Mouse (Mus musculus): ENCODE data around the gene 1700069L16Rik.
A peak's percentile ranks its signal among the peaks of the same experiment; 100 is the strongest.

Gene 1700069L16Rik

GRCm38 (mm10) chr5:113734376-113734775 lies 9.8 kb upstream of the 1700069L16Rik start:
- no peak for DNase-seq (ENCODE audit: low spot score in 2 of 2)

- no peak for DNase-seq (ENCODE audit: low spot score in 2 of 2)
Measured at GRCm38 (mm10) chr5:113732182-113732581, 7.6 kb upstream of the 1700069L16Rik start.

GRCm38 (mm10) chr5:113731174-113731573 lies 6.6 kb upstream of the 1700069L16Rik start:
- no peak for DNase-seq (ENCODE audit: low spot score in 2 of 2)

DNA sequence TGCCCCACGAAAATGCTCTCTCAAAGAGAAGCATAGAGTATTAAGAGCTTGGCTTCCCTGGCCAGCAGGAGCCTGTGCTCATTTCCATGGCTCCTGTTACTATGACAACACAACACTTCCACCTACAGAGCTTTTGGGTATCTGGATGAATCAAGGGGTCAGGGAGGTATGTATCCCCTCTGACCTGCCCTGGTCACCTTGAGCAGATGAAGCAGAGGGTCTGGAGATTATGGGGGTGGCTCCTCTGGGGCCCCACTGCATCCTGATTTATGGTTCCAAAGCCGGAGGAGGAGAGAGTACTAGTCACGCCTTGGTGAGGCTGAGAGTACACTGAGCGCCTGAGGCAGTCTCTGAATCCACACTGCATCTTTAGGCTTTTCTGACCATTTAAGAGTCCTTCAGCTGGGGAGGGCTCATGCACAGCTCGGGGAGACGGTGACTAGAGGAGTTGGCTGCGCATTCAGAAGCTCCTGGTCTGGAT lies 6.1 kb upstream of the 1700069L16Rik start:
- no peak for DNase-seq (ENCODE audit: low spot score in 2 of 2)

DNA sequence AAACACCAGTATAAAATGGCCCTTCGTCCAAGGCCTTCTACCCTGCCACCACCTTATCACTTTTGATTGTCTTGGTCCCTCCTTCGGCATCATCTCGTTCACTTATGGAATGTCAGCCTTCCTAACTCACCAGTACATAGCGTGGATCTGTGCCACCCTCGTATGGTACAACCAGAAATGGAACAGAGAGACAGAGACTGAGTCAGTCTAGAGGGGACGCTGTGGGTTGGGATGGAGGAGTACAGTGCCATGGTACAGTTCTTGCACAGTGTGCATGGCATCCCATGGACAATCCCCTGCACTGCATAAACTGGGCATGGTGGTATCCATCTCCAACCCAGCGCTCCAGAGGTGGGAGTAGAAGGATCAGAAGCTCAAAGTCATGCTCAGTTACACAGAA lies 4.1 kb upstream of the 1700069L16Rik start:
- no peak for DNase-seq (ENCODE audit: low spot score in 2 of 2)

DNA sequence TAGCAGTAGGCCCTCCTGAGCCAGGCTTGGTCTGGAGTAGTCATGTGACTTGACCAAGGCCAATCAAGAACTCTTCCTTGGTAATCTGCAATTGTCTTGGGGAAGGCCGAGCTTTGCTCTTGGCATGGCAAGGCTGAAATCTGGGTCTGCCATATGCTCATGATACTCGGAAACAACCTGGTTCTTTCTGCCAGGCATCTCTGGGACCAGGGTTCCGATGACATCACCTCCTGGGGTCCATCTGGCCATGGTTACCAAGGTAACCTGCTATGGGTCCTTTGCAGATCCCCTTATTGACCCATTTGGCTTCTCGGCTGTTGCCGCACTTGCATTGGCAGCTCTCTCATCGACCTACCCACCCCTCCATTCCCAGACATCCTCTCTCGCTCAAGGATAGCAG lies 3.4 kb upstream of the 1700069L16Rik start:
- no peak for DNase-seq (ENCODE audit: low spot score in 2 of 2)

GRCm38 (mm10) chr5:113727238-113727637 lies 2.7 kb upstream of the 1700069L16Rik start:
- no peak for DNase-seq (ENCODE audit: low spot score in 2 of 2)

GRCm38 (mm10) chr5:113726618-113727017 lies 2.0 kb upstream of the 1700069L16Rik start:
- DNase-seq (ENCODE audit: low spot score in 2 of 2): no peak

DNA sequence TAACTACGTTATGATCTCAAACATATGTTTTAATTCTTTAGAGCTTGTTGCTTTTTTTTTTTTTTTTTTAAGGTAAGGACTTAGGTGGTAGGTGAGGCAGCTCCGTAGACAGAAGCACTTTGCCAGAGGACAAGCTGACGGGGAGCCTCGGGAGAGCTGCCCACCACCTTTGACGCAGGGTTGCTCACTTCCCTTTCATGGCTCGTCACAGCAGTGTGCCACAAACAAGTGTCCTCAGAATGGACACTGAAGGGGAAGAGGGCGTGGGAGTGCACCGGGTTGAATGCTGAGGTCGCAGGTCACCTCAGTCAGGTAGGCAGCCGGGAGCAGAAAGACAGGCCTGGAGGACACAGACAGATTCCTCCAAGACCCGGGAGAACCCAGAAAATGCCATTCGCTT lies 845 bp upstream of the 1700069L16Rik start:
- no peak for DNase-seq (ENCODE audit: low spot score in 2 of 2)

- no peak for DNase-seq (ENCODE audit: low spot score in 2 of 2)
Measured at GRCm38 (mm10) chr5:113723567-113724237, 870 bp downstream of the 1700069L16Rik start.

GRCm38 (mm10) chr5:113722224-113723013 lies 2.2 kb downstream of the 1700069L16Rik start:
- DNase-seq (ENCODE audit: low spot score in 2 of 2): no peak

- DNase-seq (ENCODE audit: low spot score in 2 of 2): no peak
Measured at GRCm38 (mm10) chr5:113719221-113719661, 5.3 kb downstream of the 1700069L16Rik start.

GRCm38 (mm10) chr5:113716581-113717388 lies 7.8 kb downstream of the 1700069L16Rik start:
- no peak for DNase-seq (ENCODE audit: low spot score in 2 of 2)

- DNase-seq (ENCODE audit: low spot score in 2 of 2): no peak
Measured at GRCm38 (mm10) chr5:113712861-113713260, 11.7 kb downstream of the 1700069L16Rik start.

DNA sequence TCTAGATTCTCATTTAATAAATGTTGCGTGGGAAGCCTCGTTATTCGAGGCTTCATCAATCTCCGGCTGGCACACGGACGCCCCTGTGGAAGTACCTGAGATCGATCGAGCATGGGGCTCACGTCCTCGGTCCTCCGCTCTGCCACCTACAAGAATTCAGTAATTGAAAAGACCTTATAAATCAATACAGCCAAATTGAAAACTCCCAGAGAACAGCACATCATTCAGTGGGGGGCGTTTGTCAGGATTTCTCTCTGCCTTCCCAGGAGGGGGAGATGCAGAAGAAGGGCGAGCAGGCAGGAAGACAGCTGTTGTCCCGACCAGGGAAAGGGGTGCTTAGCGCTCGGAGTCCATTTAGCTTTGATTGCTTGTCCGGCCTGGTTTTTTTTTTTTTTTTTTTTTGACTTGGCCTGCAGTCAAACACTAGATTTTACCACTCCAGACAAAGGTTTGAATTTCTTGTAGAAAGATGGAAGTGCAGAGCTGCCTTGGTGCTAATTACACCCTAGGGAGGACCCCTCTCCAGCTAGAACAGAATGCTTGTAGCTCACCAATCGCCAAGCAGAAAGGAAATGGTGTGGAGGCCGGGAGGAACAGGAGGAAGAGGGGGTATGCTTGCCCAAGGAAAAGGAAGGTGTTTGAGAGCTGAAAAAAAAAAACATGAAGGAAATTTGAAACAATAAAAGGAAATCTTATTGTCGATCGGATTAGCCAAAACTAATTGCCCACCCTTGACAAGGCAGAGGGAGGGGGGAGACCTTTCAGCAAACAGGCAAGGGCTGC lies 20.6 kb downstream of the 1700069L16Rik start:
- DNase-seq (ENCODE audit: low spot score in 2 of 2): peak; percentile 11 to 47

GRCm38 (mm10) chr5:113700388-113701023 lies 24.1 kb downstream of the 1700069L16Rik start:
- DNase-seq (ENCODE audit: low spot score in 2 of 2): no peak

- DNase-seq (ENCODE audit: low spot score in 2 of 2): no peak
Measured at GRCm38 (mm10) chr5:113694415-113694814, 30.2 kb downstream of the 1700069L16Rik start.

GRCm38 (mm10) chr5:113694000-113694399 lies 30.6 kb downstream of the 1700069L16Rik start:
- no peak for DNase-seq (ENCODE audit: low spot score in 2 of 2)

DNA sequence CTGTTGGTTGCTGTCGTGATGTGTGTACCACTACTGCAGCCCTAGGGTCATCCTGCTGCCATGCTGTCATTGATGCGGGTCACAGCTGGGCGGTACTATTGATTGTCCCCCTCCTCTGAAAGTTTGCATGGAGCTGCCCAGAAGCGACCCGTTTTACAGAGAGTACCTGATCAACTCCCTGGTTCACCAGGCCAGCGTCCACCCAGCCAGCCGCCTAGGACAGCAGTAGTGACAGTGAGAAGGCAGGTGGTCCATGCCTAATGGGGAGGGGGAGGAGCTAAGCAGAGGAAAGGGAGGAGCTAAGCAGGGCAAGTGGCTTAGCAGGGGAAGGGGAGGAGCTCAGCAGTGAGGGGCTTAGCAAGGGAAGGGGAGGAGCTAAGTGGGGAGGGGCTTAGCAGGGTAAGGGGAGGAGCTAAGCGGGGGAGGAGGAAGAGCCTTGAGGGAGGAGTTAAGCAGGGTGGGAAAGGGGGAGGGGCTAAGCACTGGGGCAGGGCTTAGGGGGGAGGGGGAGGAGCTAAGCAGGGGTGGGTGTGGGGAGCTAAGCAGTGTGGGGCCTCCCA lies 31.3 kb downstream of the 1700069L16Rik start:
- DNase-seq (ENCODE audit: low spot score in 2 of 2): no peak

GRCm38 (mm10) chr5:113690866-113691265 lies 33.7 kb downstream of the 1700069L16Rik start:
- no peak for DNase-seq (ENCODE audit: low spot score in 2 of 2)
